Mouse (Mus musculus) neural tube, embryonic 10.5 days (tissue): ENCODE data around the gene Arfip1.

Experiments
- DNase-seq: peaks from one replicate; pipeline ENCODE4 v3.0.0-alpha.2; 2017; ENCODE audit warnings: low spot score; ENCODE audit errors: extremely low spot score

Arfip1 gene

GRCm38 (mm10) chr3:84582023-84582912 is at the start of gene Arfip1:
Gene Arfip1 (minus strand): TSS chr3:84582625.
- DNase-seq: peak; percentile 100

DNA sequence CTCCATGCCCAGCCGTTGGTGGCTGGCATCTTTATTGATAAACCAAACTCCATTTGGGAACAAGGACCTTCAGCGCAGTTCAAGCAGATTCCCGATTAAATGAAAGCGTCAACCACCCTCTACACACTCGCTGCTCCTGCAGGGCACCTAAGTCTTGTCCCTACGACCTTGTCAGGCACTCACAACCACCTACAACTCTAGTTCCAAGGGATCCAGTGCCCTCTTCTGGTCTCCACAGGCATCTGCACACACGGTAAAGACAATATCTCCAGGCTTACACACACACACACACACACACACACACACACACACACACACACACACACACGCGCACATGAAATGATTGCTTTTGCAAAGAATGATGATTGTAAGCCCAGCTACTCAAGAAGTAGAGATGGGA is 49.2 kb upstream of the Arfip1 start:
- DNase-seq: no peak

GRCm38 (mm10) chr3:84622026-84622425 is 39.6 kb upstream of the Arfip1 start:
- DNase-seq: no peak

DNA sequence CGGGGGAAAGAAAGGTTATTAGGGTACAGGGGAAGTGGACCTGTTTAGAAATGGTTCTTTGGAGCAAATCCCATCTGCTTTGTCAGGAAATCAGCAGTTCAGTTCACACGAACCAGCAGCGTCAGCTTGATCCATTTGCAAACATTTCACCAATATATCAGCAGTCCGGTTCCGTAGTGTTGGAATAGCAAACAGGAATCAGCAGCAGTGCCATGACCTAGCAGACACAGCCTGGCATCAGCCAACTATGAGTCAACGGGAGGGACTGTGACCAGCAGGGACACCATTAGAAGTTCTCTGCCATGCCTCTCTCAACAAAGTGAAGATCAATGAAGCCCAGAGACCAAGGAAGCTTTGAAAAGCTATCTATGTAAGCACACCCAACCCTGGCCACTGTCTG is 37.3 kb upstream of the Arfip1 start:
- no peak for DNase-seq

DNA sequence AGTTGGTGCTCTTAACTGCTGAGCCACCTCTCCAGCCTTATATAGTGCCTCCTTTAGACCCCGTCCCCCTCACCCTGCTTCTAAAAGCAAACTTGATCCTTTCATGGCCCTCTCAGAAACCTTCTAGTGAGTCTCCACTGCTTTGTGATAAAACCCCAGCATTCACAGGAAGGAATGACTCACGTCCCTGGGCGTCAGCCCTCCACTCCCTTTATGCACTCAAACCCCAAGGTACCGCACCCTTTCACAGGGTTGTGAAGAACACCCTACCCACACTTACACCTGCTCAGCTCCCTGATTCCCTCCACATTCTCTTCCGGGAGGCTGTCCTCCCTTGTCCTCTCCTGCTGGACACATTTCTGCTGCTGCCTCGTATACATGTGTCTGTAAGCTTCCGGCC is 36.6 kb upstream of the Arfip1 start:
- DNase-seq: no peak

GRCm38 (mm10) chr3:84618627-84619026 is 36.2 kb upstream of the Arfip1 start:
- DNase-seq: no peak

GRCm38 (mm10) chr3:84615856-84616225 is 33.4 kb upstream of the Arfip1 start:
- DNase-seq: no peak

DNA sequence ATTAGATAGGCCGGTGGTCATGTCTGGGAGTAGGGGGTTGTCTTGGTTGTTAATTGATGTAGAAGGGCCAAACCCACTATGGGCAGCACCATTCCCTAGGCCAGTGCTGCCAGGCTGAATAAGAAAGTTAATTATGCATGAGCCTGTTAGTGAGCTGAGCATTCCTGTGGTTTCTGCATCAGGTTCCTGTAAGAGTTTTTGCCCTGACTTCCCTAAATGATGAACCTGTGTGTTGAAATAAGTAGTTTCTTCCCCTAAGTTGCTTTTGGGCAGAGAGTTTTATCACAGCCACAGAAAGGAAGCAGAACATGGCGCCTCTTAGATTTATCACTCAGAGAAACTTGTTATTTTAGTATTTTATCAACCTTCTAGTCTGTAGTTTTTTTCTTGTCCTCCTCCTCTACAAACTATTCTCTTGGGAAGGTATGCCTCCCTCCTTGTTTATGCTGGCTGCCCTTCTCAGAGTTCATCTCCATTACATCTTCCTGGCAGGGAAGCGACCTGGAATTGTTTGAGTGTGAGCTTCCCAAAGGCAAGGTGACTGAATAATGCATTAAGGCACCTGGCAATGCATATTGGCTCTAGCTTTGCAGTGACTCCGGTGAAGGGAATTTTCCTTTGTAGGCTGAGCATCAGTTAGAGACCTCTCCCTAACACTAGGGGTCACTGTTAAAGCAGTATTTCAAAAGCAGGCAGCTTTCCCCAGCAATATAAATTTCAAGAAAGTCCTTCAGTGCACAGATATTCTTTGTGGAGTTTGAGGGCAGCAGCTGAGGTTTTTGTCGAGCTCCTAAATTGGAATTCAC is 32.8 kb upstream of the Arfip1 start:
- DNase-seq: no peak

- no peak for DNase-seq
Observed at GRCm38 (mm10) chr3:84610183-84610710, 27.8 kb upstream of the Arfip1 start.

- no peak for DNase-seq
Observed at GRCm38 (mm10) chr3:84603212-84603611, 20.8 kb upstream of the Arfip1 start.

GRCm38 (mm10) chr3:84602759-84603158 is 20.3 kb upstream of the Arfip1 start:
- no peak for DNase-seq

DNA sequence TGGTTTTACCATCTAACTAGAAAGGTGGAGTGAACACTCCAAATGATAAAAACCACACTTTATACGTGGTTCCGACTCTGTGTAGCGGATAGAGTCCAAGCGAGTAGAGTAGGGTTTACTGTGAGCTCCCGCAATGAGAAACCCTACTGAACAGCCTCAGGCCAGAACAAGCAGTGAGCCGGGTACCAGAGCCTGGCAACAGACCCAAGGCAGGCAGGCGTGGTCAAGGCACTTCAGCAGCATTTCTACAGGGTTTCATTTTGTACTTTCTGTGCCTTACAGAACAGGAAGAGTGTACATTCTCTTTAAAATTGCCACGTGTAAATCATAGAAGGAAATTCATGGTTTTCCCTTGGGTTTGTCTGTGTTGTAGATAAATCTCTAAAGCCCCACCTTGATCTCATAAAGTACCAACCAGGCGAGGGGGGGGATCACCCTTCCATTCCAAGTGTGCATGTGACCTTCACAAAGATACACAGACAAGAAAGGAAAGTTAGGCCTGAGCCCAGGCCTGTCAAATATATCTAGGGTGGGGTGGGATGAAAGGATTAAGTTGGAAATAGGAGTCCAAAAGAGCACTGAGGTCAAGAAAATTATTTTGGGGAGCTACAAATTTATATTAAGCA is 19.6 kb upstream of the Arfip1 start:
- no peak for DNase-seq

DNA sequence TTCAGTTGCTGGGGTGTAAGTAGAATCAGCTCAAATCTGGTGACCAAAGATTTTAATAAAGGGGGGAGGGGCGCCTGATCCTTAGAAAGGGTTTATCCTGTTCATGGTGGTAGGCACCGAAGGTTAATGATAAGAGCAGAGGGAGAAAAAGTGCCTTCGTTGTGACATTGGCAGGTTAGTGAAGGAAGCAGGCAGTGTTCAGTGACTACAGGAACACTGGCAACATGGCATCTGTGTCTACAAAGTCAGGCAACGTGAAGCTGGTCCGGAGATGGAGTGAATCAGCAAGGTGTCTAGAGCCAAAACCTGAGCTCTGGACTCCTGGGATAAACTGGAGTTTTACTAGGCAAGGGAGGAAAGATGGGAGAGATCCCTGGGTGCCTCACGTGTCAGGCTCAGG is 16.3 kb upstream of the Arfip1 start:
- DNase-seq: no peak

- DNase-seq: no peak
Observed at GRCm38 (mm10) chr3:84597996-84598734, 15.7 kb upstream of the Arfip1 start.

DNA sequence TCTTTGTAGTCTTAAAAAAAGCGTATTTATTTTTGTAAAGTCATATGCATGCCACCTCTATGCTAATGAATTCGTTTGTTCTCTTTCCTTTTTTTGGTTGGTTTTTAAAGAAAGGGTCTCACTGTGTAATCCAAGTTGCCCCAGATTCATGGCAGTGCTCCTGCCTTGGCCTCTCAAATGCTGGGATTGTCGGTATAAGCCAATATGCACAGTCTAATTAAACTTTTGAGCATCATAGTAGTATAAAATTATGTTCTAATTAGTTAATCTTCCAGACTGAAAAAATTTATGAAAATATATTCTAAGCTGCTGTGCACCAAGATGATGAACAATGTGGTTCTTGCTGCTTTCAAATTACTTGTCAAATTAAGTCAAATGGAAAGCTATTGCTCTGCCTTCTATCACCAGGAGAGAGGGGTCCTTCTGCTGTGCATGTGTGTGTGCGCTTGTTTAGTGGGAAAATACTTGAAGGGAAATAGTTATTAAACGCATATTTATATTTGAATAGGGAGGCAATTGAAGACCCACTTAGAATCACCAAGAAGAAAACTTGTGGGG is 13.3 kb upstream of the Arfip1 start:
- no peak for DNase-seq

- peak; percentile 40 for DNase-seq
Observed at GRCm38 (mm10) chr3:84594894-84595676, 12.7 kb upstream of the Arfip1 start.

GRCm38 (mm10) chr3:84593274-84593673 is 10.8 kb upstream of the Arfip1 start, which contains the start of gene Tigd4:
Gene Tigd4 (plus strand): TSS chr3:84593574.
- DNase-seq: no peak

DNA sequence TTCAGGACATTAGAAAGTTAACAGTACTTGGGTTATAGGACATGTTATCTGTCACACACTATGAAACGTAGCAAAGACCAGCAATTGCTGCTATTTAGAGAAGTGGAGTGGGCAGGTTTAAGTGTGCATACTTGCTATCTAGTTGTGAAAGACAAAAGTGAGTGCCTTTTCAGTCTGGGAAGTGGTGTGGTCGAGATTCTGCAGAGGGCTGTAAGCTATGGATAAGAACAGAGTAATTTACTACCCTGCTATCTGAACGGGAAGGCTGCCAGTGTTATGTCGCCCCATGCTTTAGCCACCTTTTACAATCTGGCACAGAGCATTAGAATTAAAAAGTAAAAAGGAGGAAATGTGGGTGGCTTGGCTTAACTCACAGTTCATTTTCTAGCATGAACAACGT is 4.3 kb upstream of the Arfip1 start:
- no peak for DNase-seq

- no peak for DNase-seq
Observed at GRCm38 (mm10) chr3:84582913-84583276, 470 bp upstream of the Arfip1 start.

DNA sequence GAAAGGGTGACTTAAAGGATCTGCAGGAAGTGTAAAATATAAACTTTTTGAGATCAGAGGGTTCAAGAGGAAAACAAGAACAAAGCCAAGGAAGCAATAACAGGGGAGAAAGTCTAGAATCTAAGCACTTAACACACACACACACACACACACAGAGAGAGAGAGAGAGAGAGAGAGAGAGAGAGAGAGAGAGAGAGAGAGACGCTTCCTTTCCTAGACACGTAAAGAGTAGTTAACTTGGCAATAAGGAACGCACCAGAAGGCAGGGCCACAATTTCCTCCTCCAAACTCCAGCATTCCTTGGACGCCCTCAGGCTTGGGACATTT is 766 bp downstream of the Arfip1 start:
- DNase-seq: no peak
